Mouse (Mus musculus) small intestine, adult 2 months (tissue): Measurements from ENCODE around the gene Casq2. TPM values are rescaled to one million over a fixed set of nuclear protein-coding genes. Genes with fewer than 3 reads are reported as not detected.

ENCODE experiments used
- H3K27ac ChIP-seq: fragments of 200-500 bp; 2 replicates; pipeline ENCODE4 v1.5.1; 2012; ENCODE audit warnings: low read depth, low read length, control low read depth, inconsistent platforms; ENCODE audit not compliant: insufficient read depth
- H3K27me3 ChIP-seq: fragments of 200-500 bp; 2 replicates; pipeline ENCODE4 v1.6.1; 2012; ENCODE audit warnings: mild to moderate bottlenecking, moderate library complexity, low read length, inconsistent platforms; ENCODE audit not compliant: control insufficient read depth, insufficient read depth
- H3K36me3 ChIP-seq: fragments of 200-500 bp; 2 replicates; pipeline ENCODE4 v1.6.1; 2012; ENCODE audit warnings: mild to moderate bottlenecking, low read length, control low read depth, inconsistent platforms; ENCODE audit not compliant: control insufficient read depth, insufficient read depth
- H3K4me1 ChIP-seq: fragments of 200-500 bp; 2 replicates; pipeline ENCODE4 v1.6.1; 2012; ENCODE audit warnings: low read length, inconsistent platforms, mixed read lengths; ENCODE audit not compliant: control insufficient read depth, insufficient read depth, insufficient read length
- H3K4me3 ChIP-seq: fragments of 200-500 bp; 2 replicates; pipeline ENCODE4 v1.5.1; 2012; ENCODE audit warnings: low read depth, mild to moderate bottlenecking, control low read depth, inconsistent platforms, low read length, moderate library complexity
- CTCF ChIP-seq: fragments of 200-500 bp; IDR thresholded peaks from 2 replicates; pipeline ENCODE4 v1.5.1; 2012; ENCODE audit warnings: low read depth, mild to moderate bottlenecking, control low read depth, inconsistent platforms, low read length, moderate library complexity, mixed read lengths; ENCODE audit not compliant: insufficient replicate concordance, insufficient read length; ENCODE audit errors: extremely low read depth
- POLR2A ChIP-seq: fragments of 200-500 bp; IDR thresholded peaks from 2 replicates; pipeline ENCODE4 v1.6.1; 2012; ENCODE audit warnings: low read depth, mild to moderate bottlenecking, control low read depth, inconsistent platforms, low read length, moderate library complexity
- WGBS: fragments of 180-500 bp; shearing (Covaris S2); methylation state at CpG from one replicate; pipeline ENCODE4 v1.1.7; 2018; 5-methylcytosine and 5-hydroxymethylcytosine counted together
- polyA plus RNA-seq: library from polyadenylated mRNA; depleted of rRNA; stranded (reverse); fragments of >200 nt; gene quantifications from 2 replicates; pipeline ENCODE4 v1.2.3, GENCODE M21; 2012

Casq2 gene
- polyA plus RNA-seq, 1 experiment = 1.1 TPM

DNA sequence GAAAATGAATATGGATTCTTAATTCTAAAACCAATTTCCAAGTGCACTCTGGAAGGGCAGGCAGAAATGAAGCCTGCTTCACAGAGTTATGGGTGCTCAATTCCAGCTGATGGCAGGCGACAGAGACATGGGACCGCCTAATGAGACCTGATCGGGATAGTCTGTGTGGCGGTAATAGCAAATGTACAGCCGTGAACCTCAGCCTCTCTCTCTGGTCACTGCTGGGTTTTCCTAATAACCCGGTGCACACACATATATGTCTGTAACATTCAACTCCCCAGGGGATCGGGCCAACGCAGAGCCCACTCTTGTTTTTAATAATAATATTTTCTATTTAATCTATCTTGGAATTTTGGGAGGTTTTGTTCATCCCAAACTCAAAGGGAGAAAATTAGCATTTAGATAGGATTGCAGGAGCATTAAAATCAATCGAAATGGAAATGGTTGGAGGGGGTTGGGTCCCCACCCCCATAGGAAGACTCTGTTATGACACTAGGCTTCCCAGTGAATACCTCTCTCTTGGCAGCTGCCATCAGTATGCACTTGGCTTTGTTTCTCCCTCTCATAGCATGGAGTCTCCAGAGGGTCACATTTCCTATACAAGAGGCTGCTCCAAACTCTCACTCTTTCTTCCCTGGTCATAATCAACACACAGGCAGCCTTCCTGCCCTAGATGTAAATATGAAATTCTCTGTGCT, 45.6 kb downstream of the Casq2 start:
- Histone ChIP-seq H3K27ac (no peak overlapping the region), H3K4me1 (no peaks in the 10 kb centered on the region), H3K36me3 (no peaks in the 10 kb centered on the region), H3K27me3 (no peaks in the 10 kb centered on the region), H3K4me3 (no peak overlapping the region)
- WGBS = 92% methylated on average over 9 of the region's 9 CpGs
- TF ChIP-seq CTCF = no peak
- TF ChIP-seq POLR2A = no peak

DNA sequence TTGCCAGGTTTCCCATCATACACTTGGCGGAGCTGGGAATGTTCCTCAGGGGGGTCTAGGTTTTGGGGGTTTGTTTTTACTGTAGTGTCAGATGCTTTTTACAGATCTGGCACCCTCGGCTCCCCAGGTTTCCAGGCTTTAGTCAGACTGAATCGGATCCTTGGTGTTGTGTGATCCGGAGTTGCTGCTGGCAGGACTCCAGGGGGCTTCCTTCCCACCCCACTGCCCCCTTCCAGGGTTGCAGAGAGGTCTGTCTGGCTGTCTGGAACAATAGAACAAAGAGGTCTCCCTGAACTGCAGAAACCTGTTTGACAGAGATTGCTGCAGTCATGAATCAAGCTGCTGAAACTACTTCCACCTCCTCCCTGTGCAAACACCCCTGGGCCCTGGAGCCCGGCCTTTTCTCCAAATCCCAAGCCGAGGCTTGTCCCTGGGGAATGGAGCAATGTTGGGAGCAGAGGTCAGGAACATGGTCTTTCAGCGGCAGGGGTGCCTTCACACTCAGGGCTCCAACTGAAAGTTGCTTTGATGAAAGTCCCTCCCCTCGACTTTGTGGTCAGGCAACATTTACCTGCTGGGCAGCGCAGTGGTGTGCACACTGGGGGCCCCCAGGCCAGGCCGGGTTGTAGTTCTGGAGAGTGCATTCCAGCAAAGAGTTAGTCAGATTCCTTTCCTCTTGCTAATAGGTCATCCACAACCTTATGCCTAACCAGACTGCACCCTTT, 49.3 kb downstream of the Casq2 start:
- H3K4me1 ChIP-seq = no peaks in the 10 kb centered on the region
- H3K27ac ChIP-seq = no peak overlapping the region
- no peak for TF ChIP-seq CTCF
- no peak for TF ChIP-seq POLR2A
- H3K27me3 ChIP-seq = no peaks in the 10 kb centered on the region
- WGBS = 25% methylated on average over 10 of the region's 10 CpGs
- H3K36me3 ChIP-seq = no peaks in the 10 kb centered on the region
- H3K4me3 ChIP-seq = no peak overlapping the region

DNA sequence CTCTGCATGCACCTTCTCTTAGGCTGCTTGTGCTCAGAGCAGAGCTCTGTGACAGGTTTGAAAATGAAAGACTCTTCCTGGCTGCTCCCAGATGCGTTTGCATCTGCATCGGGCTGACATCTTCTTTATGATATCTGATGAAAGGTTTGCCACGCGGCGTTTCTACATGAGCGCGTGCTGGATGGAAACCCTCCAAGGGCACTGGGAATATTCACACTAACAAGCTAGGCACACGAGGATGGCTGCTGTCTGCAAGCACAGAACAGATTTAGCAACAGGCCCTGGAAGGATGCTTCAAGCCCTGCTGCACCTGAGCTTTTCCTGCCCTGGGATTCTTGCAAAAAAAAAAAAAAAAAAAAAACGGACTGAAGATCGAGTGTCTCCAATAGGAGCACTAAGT, 50.9 kb downstream of the Casq2 start:
- 76% methylated on average over 10 of the region's 10 CpGs for WGBS
- H3K4me1 ChIP-seq = no peaks in the 10 kb centered on the region
- H3K4me3 ChIP-seq = no peak overlapping the region
- H3K36me3 ChIP-seq = no peaks in the 10 kb centered on the region
- TF ChIP-seq CTCF = no peak
- no peak for TF ChIP-seq POLR2A
- H3K27me3 ChIP-seq = no peaks in the 10 kb centered on the region
- H3K27ac ChIP-seq = no peak overlapping the region

DNA sequence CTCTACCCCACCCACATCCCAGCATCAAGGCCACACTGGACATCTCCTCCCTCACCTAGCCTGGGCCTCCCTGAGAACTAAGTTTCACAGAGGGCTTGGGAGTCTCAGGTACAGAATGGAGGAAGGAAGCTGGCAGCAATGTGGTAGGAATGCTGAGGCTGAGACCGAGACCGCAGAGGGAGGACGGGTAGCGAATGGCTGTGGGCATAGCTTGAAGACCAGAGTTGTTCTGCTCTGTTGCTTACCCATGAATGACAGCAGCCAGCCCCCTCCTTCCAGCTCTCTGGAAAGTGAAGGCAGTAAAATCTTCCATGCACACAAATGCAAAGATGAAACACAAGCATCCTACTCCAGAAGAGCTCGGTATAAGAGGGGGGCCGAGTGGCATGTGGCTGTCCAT, 52.7 kb downstream of the Casq2 start:
- H3K4me1 ChIP-seq = no peaks in the 10 kb centered on the region
- no peak overlapping the region for H3K4me3 ChIP-seq
- no peaks in the 10 kb centered on the region for H3K36me3 ChIP-seq
- no peak for TF ChIP-seq CTCF
- TF ChIP-seq POLR2A = no peak
- 91% methylated on average over 6 of the region's 6 CpGs for WGBS
- H3K27me3 ChIP-seq = no peaks in the 10 kb centered on the region
- H3K27ac ChIP-seq = no peak overlapping the region

DNA sequence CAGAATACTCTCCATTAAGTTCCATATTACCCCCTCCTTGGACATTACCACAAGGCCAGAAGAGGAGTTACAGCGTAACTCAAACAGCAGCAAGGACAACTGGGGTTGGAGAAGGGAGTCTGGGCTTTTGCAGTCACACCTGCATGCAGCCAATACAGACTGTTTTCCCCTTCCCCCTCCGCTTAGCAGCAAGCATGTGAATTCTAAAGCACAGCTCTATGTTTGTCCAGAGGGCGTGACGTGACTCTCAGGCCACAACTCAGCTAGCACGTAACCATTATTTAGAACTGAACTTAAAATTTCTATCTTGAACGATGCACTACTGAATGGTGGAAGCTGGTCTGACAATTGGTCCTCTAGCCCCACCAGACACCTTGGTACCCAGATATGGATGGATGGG, 54.4 kb downstream of the Casq2 start:
- Histone ChIP-seq H3K36me3 (no peaks in the 10 kb centered on the region), H3K27ac (no peak overlapping the region), H3K4me1 (no peaks in the 10 kb centered on the region), H3K4me3 (no peak overlapping the region), H3K27me3 (no peaks in the 10 kb centered on the region)
- TF ChIP-seq CTCF = no peak
- no peak for TF ChIP-seq POLR2A
- 79% methylated on average over 6 of the region's 6 CpGs for WGBS

DNA sequence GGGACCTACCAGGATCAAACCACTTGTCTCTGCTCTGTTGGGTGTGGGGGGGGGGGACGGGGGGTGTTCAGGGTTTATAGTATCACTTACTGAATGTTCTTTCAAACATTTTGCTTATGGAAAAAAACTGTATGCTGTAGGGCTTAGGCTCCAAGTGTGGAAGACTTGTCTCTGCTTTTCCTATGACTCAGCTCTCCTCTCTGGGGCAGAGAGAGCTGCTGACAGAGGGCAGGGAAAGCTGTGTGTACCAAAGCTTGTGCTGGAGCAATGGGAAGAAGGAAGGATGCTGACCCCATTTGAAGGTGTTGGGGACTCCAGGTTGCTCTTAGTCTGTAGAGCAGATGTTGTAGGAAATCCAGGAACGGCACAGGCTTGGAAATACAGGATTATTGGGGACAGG, 55.2 kb downstream of the Casq2 start:
- Histone ChIP-seq H3K27ac (no peak overlapping the region), H3K27me3 (no peaks in the 10 kb centered on the region), H3K36me3 (no peaks in the 10 kb centered on the region), H3K4me1 (no peaks in the 10 kb centered on the region), H3K4me3 (no peak overlapping the region)
- TF ChIP-seq CTCF = no peak
- WGBS = 69% methylated on average over 2 of the region's 2 CpGs

DNA sequence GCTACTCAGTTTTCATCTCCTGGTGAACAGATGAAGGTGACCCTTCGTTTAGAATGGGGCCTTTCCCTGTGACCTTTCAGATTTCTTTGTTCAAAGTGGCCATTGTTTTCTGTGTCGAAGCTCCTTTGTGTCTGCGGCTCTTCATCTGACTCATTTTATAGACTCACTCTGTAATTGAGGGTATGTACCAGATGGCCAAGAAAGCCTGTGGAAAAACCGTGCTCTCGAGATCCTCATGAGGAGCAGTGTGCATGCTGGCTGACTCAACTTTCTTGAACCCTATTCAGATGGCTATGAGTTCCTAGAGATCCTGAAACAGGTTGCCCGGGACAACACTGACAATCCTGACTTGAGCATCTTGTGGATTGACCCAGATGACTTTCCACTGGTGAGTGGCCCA, 55.7 kb downstream of the Casq2 start:
- no peaks in the 10 kb centered on the region for H3K4me1 ChIP-seq
- no peaks in the 10 kb centered on the region for H3K36me3 ChIP-seq
- H3K27me3 ChIP-seq = no peaks in the 10 kb centered on the region
- H3K4me3 ChIP-seq = no peak overlapping the region
- no peak overlapping the region for H3K27ac ChIP-seq
- TF ChIP-seq POLR2A (no peak), CTCF (no peak)
- 82% methylated on average over 6 of the region's 6 CpGs for WGBS
